Mouse (Mus musculus) urinary bladder, postnatal 25 days (tissue): ENCODE data around the gene Sema6c.
A peak's percentile ranks its signal among the peaks of the same experiment; 100 is the strongest.
"Not testable (repeated sequence)": the region's sequence is repeated elsewhere in the genome, so short reads cannot be mapped to it uniquely, and the experiment has no call there.

Experiments
- DNase-seq: peaks from one replicate; pipeline ENCODE4 v3.0.0; 2022; ENCODE audit warnings: low spot score

Sema6c gene

GRCm38 (mm10) chr3:95186100-95186499 is 25.8 kb downstream of the Sema6c start:
- DNase-seq, result no peak

- DNase-seq, result no peak
Measured at GRCm38 (mm10) chr3:95186888-95187287, 26.6 kb downstream of the Sema6c start.

DNA sequence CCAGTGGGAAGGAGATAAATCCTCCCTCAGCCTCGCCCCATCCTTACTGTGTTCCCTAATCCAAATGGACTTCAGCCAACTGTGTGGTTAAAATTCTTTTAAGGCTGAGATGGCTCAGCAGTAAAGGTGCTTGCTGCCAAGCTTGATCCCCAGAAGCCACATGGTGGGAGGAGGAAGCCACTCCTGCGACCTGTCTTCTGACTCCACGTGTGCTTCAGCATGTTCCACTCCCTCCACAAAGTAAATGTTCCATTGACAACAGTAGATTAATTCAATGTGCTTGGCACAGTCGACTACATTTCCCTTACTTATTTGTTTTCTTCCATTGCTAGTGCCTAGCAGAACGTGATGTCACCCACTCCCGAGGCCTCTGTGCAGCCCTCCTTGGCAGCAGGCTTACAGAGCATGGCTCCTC is 34.5 kb downstream of the Sema6c start:
- no peak for DNase-seq

DNA sequence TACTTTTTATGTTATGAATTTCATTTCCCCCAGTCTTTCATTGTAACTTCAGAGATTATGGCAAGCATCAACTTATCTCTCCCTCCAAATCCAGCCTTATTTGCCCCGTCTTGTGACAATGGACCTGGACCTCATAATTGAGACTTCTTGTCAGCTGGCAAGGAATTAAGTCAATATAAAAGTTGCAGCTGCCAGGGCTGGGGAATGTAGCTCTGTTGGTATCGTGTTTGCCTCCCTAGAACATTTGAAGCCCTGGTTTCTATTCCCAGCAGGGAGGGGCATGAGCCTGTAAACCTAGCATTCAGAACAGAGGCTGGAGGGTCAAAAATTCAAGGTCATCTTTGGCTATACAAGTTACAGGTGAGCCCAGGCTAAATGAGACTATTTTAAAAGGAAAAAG is 35.5 kb downstream of the Sema6c start:
- no peak for DNase-seq

GRCm38 (mm10) chr3:95199101-95199500 is 38.8 kb downstream of the Sema6c start:
- DNase-seq, result no peak

DNA sequence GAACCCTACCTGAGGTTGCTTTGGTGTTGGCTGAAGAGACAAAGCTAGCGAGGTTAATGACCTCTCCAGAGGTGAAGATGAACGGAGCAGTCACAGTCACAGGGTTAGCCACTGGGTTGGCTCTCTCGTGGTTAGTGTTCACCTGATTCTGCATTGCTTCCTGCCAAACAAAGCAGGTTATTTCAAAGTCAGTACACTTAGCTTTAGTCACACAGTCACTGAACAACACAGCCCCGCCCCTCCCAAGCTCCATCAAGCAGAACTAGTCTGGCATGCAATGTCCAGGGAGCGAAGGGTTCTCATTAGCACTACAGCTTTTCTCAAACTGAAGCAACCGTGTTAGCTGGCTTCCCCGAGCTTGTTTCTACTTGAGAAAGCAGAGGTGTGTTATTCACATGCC is 39.9 kb downstream of the Sema6c start:
- DNase-seq, result peak; percentile 31

DNA sequence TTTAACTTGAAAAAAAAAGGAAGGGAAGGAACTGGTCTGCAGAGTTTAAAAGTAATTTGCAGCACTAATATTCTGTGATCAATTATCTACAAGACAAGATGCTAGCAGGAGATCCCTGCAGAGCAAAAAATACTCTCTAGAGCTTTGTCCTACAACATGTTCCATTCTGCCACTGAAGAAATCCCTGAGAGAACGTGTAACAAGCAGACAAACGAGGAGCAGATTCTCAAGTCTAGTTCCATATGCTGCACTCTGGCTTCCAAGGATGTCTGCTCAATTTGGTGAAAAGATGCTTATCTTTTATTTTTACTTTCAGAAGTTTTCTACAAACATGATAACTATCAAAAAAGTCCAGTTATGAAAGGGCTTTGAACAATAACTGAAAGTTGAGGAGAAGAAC is 40.3 kb downstream of the Sema6c start:
- DNase-seq, result no peak

- no peak for DNase-seq
Measured at GRCm38 (mm10) chr3:95203880-95204279, 43.6 kb downstream of the Sema6c start.

DNA sequence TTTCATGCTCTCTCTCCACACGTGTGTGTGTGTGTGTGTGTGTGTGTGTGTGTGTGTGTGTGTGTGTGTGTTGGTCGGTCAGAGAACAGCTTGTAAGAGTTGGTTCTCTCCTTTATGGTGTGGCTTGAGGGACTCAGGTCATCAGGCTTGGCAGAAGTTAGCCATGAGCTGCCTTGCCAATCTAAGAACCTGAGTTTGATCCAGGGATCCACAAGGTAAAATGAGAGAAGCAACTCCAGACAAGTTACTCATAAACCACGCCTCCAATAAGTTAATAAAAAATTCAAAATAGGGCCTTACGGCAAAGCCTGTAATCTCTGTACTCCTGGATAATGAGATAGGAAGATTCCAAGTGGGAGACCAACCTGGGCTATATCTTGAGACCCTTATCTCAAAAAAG is 48.0 kb downstream of the Sema6c start:
- DNase-seq, result no peak

DNA sequence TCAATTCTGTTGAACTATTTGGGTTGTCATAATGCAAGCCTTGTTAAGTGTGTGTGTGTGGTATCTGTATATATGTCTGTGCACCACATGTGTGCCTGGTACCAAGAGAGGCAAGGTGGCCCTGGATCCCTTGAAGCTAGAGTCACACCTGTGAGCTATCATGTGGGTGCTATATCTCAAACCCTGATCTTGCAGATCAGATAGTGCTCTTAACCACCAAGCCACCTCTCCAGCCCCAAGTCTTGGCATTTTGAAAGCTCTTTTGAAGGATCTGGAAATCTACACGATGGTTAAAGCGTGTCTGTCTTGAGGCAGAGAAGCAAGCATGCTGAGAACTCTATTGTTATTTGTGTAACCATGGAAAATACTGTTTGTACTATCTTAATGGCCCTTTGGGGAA is 50.3 kb downstream of the Sema6c start:
- no peak for DNase-seq

- DNase-seq, result not testable (repeated sequence)
Measured at GRCm38 (mm10) chr3:95212889-95213608, 52.8 kb downstream of the Sema6c start.

GRCm38 (mm10) chr3:95213609-95213975 is 53.3 kb downstream of the Sema6c start:
- no peak for DNase-seq

DNA sequence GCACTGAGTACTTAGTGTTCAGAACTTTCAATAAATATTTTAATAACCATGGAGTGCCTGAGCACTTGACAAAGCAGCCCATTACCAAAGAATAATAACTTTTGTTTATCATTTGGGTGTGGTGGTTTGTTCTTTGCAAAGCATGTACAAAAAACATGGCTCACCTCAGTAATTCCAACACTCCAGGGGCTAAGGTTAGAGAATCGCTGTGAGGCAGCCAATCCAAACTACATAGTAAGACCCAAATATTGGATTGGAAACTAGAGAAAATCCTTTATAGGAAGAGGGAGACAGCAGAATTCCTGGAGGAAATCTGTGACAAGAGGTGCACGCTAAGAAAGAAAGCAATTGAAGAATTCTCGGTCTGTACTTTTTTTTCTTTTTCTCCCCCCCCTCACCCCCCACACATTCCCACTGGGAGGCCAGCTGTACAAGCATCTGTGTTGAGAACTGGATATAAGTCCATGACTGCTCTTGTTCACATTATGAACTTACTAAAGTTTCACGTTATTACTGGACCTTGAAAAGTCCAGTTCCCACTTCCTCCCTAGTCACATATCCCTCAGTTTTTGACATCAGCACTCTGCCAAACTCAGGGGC is 56.5 kb downstream of the Sema6c start:
- no peak for DNase-seq

DNA sequence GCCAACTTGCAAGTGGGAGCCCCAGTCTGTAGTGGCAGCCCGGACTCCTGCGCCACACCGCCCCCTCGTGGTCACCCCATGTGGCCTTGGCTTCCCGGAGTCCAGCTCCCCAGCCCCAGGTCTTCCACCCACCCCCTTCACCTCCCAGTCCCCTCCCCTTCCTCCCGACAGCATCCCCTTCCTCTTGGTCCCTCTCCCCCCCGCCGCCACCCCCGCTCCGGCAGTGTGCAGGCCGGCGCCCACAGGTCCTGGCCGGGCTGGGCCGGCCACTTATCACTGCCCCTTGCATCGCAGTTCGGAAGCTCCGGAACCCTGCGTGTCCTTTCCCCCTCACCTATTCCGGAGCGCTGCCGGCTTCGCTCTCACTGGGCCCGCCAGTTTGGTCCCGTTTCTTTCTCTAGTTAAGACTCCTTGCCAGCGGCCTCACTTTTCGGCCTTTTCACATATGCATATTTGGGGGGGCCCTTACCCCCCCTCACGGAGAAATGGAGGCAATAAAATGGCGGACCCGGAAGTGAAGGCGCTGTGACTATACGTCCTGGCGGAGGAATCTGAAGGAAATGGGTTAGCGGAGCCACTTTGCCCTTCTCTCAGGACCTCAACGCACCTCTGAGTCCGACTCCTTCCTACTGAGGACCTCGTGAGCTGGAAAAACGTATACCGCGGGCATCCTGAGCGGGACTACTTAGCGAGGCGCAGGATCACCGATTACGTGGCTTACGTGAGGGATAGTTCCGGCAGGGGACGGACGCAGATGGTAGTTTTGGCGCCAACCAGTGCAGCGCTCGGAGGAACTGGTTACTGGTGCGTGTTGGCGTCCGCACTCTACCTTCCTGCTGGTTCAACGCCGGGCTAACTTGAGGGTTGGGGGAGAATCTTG is 57.2 kb downstream of the Sema6c start, which contains the start of gene Gabpb2:
Gene Gabpb2, minus strand, starts transcription at position 662 of the 880 bp plus-strand sequence.
- peak; percentile 97 for DNase-seq

DNA sequence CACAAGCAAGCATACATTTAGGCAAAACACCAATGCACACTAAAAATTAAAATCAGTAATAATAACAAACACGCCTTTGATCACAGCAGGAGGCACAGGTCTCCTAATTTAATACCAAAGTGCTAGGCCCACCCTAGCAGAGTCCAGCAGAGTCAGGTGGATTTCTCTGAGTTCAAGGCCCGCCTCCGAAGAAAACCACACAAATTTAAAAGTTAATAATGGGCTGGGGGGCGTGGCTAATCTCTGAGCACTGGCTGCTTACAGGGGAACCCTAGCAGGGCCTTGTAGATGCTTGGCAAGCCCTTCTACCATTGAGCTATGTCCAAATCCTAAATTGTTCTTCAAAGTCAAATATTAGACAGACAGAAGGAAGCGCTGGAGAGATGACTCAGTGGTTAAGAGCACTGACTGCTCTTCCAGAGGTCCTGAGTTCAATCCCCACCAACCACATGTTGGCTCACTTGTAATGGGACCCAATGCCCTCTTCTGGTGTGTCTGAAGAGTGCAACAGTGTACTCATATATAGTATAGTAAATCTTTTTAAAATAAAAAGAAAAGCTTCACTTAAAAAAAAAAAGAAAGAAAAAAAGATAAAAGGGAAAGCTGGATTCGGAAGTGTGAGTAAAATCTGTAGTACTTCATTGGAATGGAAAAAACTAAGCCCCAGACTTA is 58.3 kb downstream of the Sema6c start:
- DNase-seq, result no peak

DNA sequence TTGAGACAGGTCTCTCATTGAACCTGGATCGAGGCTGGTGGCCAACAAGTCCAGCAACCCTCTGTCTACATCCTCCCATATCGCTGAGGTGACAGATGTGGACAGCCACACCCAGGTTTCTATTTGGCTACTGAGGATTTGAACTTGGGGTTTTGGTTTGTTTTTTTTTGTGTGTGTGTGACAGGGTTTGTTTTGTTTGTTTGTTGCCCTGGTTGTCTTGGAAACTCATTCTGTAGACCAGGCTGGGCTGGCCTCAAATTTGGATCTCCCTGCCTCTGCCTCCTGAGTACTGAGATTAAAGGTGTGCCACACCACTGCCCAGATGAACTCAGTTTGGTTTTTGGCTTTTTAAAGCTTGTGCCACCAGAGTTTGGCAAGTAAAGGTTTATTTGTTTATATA is 62.8 kb downstream of the Sema6c start:
- no peak for DNase-seq
